Mouse (Mus musculus): ENCODE data around the gene Eid1. TPM values are rescaled to one million over a fixed set of nuclear protein-coding genes. Genes with fewer than 3 reads are reported as not detected.

The Eid1 gene
- polyA plus RNA-seq, 1 experiment from 2014 or later, result 91.4 TPM

GRCm38 (mm10) chr2:125630010-125630409, 42.9 kb upstream of the Eid1 start:
- TF ChIP-seq CTCF (IDR thresholded peaks at IDR 0.05) (no peak), EP300 (IDR thresholded peaks at IDR 0.05) (no peak)
- H3K9ac ChIP-seq (replicated peaks; ENCODE audit: low read depth), result no peak overlapping the region
- H3K27ac ChIP-seq (ENCODE audit: low read length), result no peak overlapping the region
- DNase-seq (ENCODE audit: low spot score) (no peak), ATAC-seq (no peak)
- 96% methylated on average over 2 of the region's 2 CpGs for WGBS
- H3K36me3 ChIP-seq (ENCODE audit: insufficient read depth, low read length), result no peaks in the 10 kb centered on the region
- no peaks in the 10 kb centered on the region for H3K9me3 ChIP-seq (ENCODE audit: low read length)
- no peaks in the 10 kb centered on the region for H3K4me1 ChIP-seq (ENCODE audit: insufficient read depth, low read depth, low read length)
- H3K4me3 ChIP-seq (ENCODE audit: low read depth, low read length), result no peak overlapping the region
- H3K27me3 ChIP-seq (replicated peaks; ENCODE audit: insufficient read depth, low read length), result no peaks in the 10 kb centered on the region
- H3K4me2 ChIP-seq (replicated peaks; ENCODE audit: low read depth, low read length), result no peak overlapping the region

- Histone ChIP-seq H3K9me3 (ENCODE audit: low read length) (no peaks in the 10 kb centered on the region), H3K4me1 (ENCODE audit: insufficient read depth, low read depth, low read length) (no peaks in the 10 kb centered on the region), H3K27me3 (replicated peaks; ENCODE audit: insufficient read depth, low read length) (no peaks in the 10 kb centered on the region), H3K4me2 (replicated peaks; ENCODE audit: low read depth, low read length) (no peak overlapping the region), H3K27ac (ENCODE audit: low read length) (no peak overlapping the region), H3K9ac (replicated peaks; ENCODE audit: low read depth) (no peak overlapping the region), H3K4me3 (ENCODE audit: low read depth, low read length) (no peak overlapping the region), H3K36me3 (ENCODE audit: insufficient read depth, low read length) (no peaks in the 10 kb centered on the region)
- TF ChIP-seq EP300 (IDR thresholded peaks at IDR 0.05), result no peak
- no peak for TF ChIP-seq CTCF (IDR thresholded peaks at IDR 0.05)
- DNase-seq (ENCODE audit: low spot score) (no peak), ATAC-seq (no peak)
- WGBS, result 54% methylated on average over 7 of the region's 7 CpGs
Measured at GRCm38 (mm10) chr2:125637331-125637730, 35.6 kb upstream of the Eid1 start.

- ATAC-seq (no peak), DNase-seq (ENCODE audit: low spot score) (no peak)
- no peak overlapping the region for H3K4me3 ChIP-seq (ENCODE audit: low read depth, low read length)
- H3K27me3 ChIP-seq (replicated peaks; ENCODE audit: insufficient read depth, low read length), result no peaks in the 10 kb centered on the region
- 88% methylated on average over 6 of the region's 6 CpGs for WGBS
- no peak overlapping the region for H3K4me2 ChIP-seq (replicated peaks; ENCODE audit: low read depth, low read length)
- H3K9ac ChIP-seq (replicated peaks; ENCODE audit: low read depth), result no peak overlapping the region
- no peaks in the 10 kb centered on the region for H3K36me3 ChIP-seq (ENCODE audit: insufficient read depth, low read length)
- H3K4me1 ChIP-seq (ENCODE audit: insufficient read depth, low read depth, low read length), result no peaks in the 10 kb centered on the region
- no peak for TF ChIP-seq EP300 (IDR thresholded peaks at IDR 0.05)
- no peak for TF ChIP-seq CTCF (IDR thresholded peaks at IDR 0.05)
- no peak overlapping the region for H3K27ac ChIP-seq (ENCODE audit: low read length)
- no peaks in the 10 kb centered on the region for H3K9me3 ChIP-seq (ENCODE audit: low read length)
Measured at GRCm38 (mm10) chr2:125644912-125645311, 28.0 kb upstream of the Eid1 start.

- no peak for ATAC-seq
- Histone ChIP-seq H3K27me3 (replicated peaks; ENCODE audit: insufficient read depth, low read length) (no peaks in the 10 kb centered on the region), H3K9ac (replicated peaks; ENCODE audit: low read depth) (no peak overlapping the region), H3K27ac (ENCODE audit: low read length) (no peak overlapping the region), H3K9me3 (ENCODE audit: low read length) (no peaks in the 10 kb centered on the region), H3K4me1 (ENCODE audit: insufficient read depth, low read depth, low read length) (no peaks in the 10 kb centered on the region), H3K4me3 (ENCODE audit: low read depth, low read length) (no peak overlapping the region), H3K4me2 (replicated peaks; ENCODE audit: low read depth, low read length) (no peak overlapping the region), H3K36me3 (ENCODE audit: insufficient read depth, low read length) (no peaks in the 10 kb centered on the region)
- 83% methylated on average over 5 of the region's 5 CpGs for WGBS
- TF ChIP-seq CTCF (IDR thresholded peaks at IDR 0.05) (no peak), EP300 (IDR thresholded peaks at IDR 0.05) (no peak)
- DNase-seq (ENCODE audit: low spot score), result no peak
Measured at GRCm38 (mm10) chr2:125650038-125650437, 22.9 kb upstream of the Eid1 start.

GRCm38 (mm10) chr2:125650742-125651352, 22.0 kb upstream of the Eid1 start:
- ATAC-seq (peak; percentile 74), DNase-seq (ENCODE audit: low spot score) (peak; percentile 28)
- Histone ChIP-seq H3K27me3 (replicated peaks; ENCODE audit: insufficient read depth, low read length) (no peaks in the 10 kb centered on the region), H3K4me3 (ENCODE audit: low read depth, low read length) (no peak overlapping the region), H3K27ac (ENCODE audit: low read length) (0 out of 2 replicates have a peak overlapping the region, but pooled peaks have one; percentile 26), H3K4me1 (ENCODE audit: insufficient read depth, low read depth, low read length) (no peaks in the 10 kb centered on the region), H3K4me2 (replicated peaks; ENCODE audit: low read depth, low read length) (no peak overlapping the region), H3K9ac (replicated peaks; ENCODE audit: low read depth) (no peak overlapping the region), H3K9me3 (ENCODE audit: low read length) (no peaks in the 10 kb centered on the region), H3K36me3 (ENCODE audit: insufficient read depth, low read length) (no peaks in the 10 kb centered on the region)
- 71% methylated on average over 14 of the region's 14 CpGs for WGBS
- TF ChIP-seq EP300 (IDR thresholded peaks at IDR 0.05), result no peak
- no peak for TF ChIP-seq CTCF (IDR thresholded peaks at IDR 0.05)

GRCm38 (mm10) chr2:125651563-125651962, 21.3 kb upstream of the Eid1 start:
- 55% methylated on average over 8 of the region's 8 CpGs for WGBS
- H3K9me3 ChIP-seq (ENCODE audit: low read length), result no peaks in the 10 kb centered on the region
- ATAC-seq (no peak), DNase-seq (ENCODE audit: low spot score) (no peak)
- H3K36me3 ChIP-seq (ENCODE audit: insufficient read depth, low read length), result no peaks in the 10 kb centered on the region
- H3K4me2 ChIP-seq (replicated peaks; ENCODE audit: low read depth, low read length), result 0 out of 2 replicates have a peak overlapping the region, but pooled peaks have one; percentile 32
- no peak overlapping the region for H3K4me3 ChIP-seq (ENCODE audit: low read depth, low read length)
- H3K27ac ChIP-seq (ENCODE audit: low read length), result no peak overlapping the region
- no peaks in the 10 kb centered on the region for H3K27me3 ChIP-seq (replicated peaks; ENCODE audit: insufficient read depth, low read length)
- H3K9ac ChIP-seq (replicated peaks; ENCODE audit: low read depth), result no peak overlapping the region
- TF ChIP-seq CTCF (IDR thresholded peaks at IDR 0.05), result no peak
- no peak for TF ChIP-seq EP300 (IDR thresholded peaks at IDR 0.05)
- no peaks in the 10 kb centered on the region for H3K4me1 ChIP-seq (ENCODE audit: insufficient read depth, low read depth, low read length)

- no peak for DNase-seq (ENCODE audit: low spot score)
- H3K27ac ChIP-seq (ENCODE audit: low read length), result no peak overlapping the region
- no peak for ATAC-seq
- no peaks in the 10 kb centered on the region for H3K4me1 ChIP-seq (ENCODE audit: insufficient read depth, low read depth, low read length)
- H3K4me2 ChIP-seq (replicated peaks; ENCODE audit: low read depth, low read length), result no peak overlapping the region
- H3K4me3 ChIP-seq (ENCODE audit: low read depth, low read length), result no peak overlapping the region
- no peak overlapping the region for H3K9ac ChIP-seq (replicated peaks; ENCODE audit: low read depth)
- no peak for TF ChIP-seq CTCF (IDR thresholded peaks at IDR 0.05)
- no peak for TF ChIP-seq EP300 (IDR thresholded peaks at IDR 0.05)
- no peaks in the 10 kb centered on the region for H3K9me3 ChIP-seq (ENCODE audit: low read length)
- H3K36me3 ChIP-seq (ENCODE audit: insufficient read depth, low read length), result no peaks in the 10 kb centered on the region
- WGBS, result 89% methylated on average over 2 of the region's 2 CpGs
- H3K27me3 ChIP-seq (replicated peaks; ENCODE audit: insufficient read depth, low read length), result no peaks in the 10 kb centered on the region
Measured at GRCm38 (mm10) chr2:125653286-125653685, 19.6 kb upstream of the Eid1 start.

Measured in lung, postnatal 0 days (tissue).